Mouse (Mus musculus): ENCODE measurements around the gene Btn1a1. TPM values are rescaled to one million over a fixed set of nuclear protein-coding genes. Genes with fewer than 3 reads are reported as not detected.

The Btn1a1 gene
- polyA plus RNA-seq, 2 experiments from 2014 or later = not detected

GRCm38 (mm10) chr13:23412630-23413521 lies 52.8 kb downstream of the Btn1a1 start:
- peak; percentile 37 for ATAC-seq

- no peak for ATAC-seq
Measured at GRCm38 (mm10) chr13:23412211-23412629, 53.5 kb downstream of the Btn1a1 start.

- ATAC-seq = no peak
Measured at GRCm38 (mm10) chr13:23411311-23412210, 54.1 kb downstream of the Btn1a1 start.

- ATAC-seq = no peak
Measured at GRCm38 (mm10) chr13:23410632-23411031, 55.1 kb downstream of the Btn1a1 start.

Other genes with a start within 250 kb of the Btn1a1 start
- not detected for gene Vmn1r222, start 230.0 kb downstream of the Btn1a1 start, polyA plus RNA-seq (2017; shearing (Covaris generic))
- not detected for gene Vmn1r223, start 218.8 kb downstream of the Btn1a1 start, polyA plus RNA-seq (2017; shearing (Covaris generic))
- 10 to 100 TPM; 29.6 to 34.2 TPM for gene Zfp322a, start 96.7 kb downstream of the Btn1a1 start, polyA plus RNA-seq (2017; shearing (Covaris generic))
- 10 to 100 TPM; 12.4 to 14.5 TPM for gene Abt1, start 42.0 kb downstream of the Btn1a1 start, polyA plus RNA-seq (2017; shearing (Covaris generic))
- not detected for gene Btn2a2, start 23.0 kb upstream of the Btn1a1 start, polyA plus RNA-seq (2017; shearing (Covaris generic))
- 10 to 100 TPM in 1 of 2 experiments, 1 to 10 TPM in 1; 9.5 to 10.8 TPM for gene Hist1h4h, start 65.1 kb upstream of the Btn1a1 start, polyA plus RNA-seq (2017; shearing (Covaris generic))
- 1 to 10 TPM in 1 of 2 experiments, not detected in 1; 2.7 TPM for gene Hist1h2af, start 68.0 kb upstream of the Btn1a1 start, polyA plus RNA-seq (2017; shearing (Covaris generic))
- gene Hist1h3g, start 69.5 kb upstream of the Btn1a1 start, polyA plus RNA-seq (2017; shearing (Covaris generic)) = not detected
- gene Hist1h2bh, start 77.5 kb upstream of the Btn1a1 start, polyA plus RNA-seq (2017; shearing (Covaris generic)) = under 1 TPM; 0.41 to 0.66 TPM
- not detected for gene Hist1h3f, start 78.2 kb upstream of the Btn1a1 start, polyA plus RNA-seq (2017; shearing (Covaris generic))
- gene Hist1h4f, start 85.7 kb upstream of the Btn1a1 start, polyA plus RNA-seq (2017; shearing (Covaris generic)) = 1 to 10 TPM in 1 of 2 experiments, not detected in 1; 1.1 TPM
- under 1 TPM; 0.18 to 0.35 TPM for gene Hist1h1d, start 87.4 kb upstream of the Btn1a1 start, polyA plus RNA-seq (2017; shearing (Covaris generic))
- 1 to 10 TPM; 2.2 to 4.1 TPM for gene Hist1h3e, start 96.5 kb upstream of the Btn1a1 start, polyA plus RNA-seq (2017; shearing (Covaris generic))
- 10 to 100 TPM; 12.3 to 17.6 TPM for gene Hist1h2ae, start 105.3 kb upstream of the Btn1a1 start, polyA plus RNA-seq (2017; shearing (Covaris generic))
- gene Hist1h2bg, start 105.5 kb upstream of the Btn1a1 start, polyA plus RNA-seq (2017; shearing (Covaris generic)) = 1 to 10 TPM; 8.0 to 8.6 TPM
- gene Hist1h2bf, start 108.3 kb upstream of the Btn1a1 start, polyA plus RNA-seq (2017; shearing (Covaris generic)) = not detected
- under 1 TPM in 1 of 2 experiments, not detected in 1; 0.96 TPM for gene Hist1h2ad, start 108.5 kb upstream of the Btn1a1 start, polyA plus RNA-seq (2017; shearing (Covaris generic))
- not detected for gene Hist1h3d, start 109.9 kb upstream of the Btn1a1 start, polyA plus RNA-seq (2017; shearing (Covaris generic))
- 10 to 100 TPM; 20.2 to 22.9 TPM for gene Hist1h4d, start 115.7 kb upstream of the Btn1a1 start, polyA plus RNA-seq (2017; shearing (Covaris generic))
- 1 to 10 TPM; 3.3 to 4.0 TPM for gene Hist1h2be, start 155.2 kb upstream of the Btn1a1 start, polyA plus RNA-seq (2017; shearing (Covaris generic))
- gene Hist1h1e, start 156.7 kb upstream of the Btn1a1 start, polyA plus RNA-seq (2017; shearing (Covaris generic)) = 10 to 100 TPM; 10.6 to 11.3 TPM
- under 1 TPM; 0.51 to 0.74 TPM for gene Hist1h2ac, start 218.0 kb upstream of the Btn1a1 start, polyA plus RNA-seq (2017; shearing (Covaris generic))
- 1 to 10 TPM; 4.0 to 4.2 TPM for gene Hist1h2bc, start 218.3 kb upstream of the Btn1a1 start, polyA plus RNA-seq (2017; shearing (Covaris generic))
- gene Hist1h1t, start 229.9 kb upstream of the Btn1a1 start, polyA plus RNA-seq (2017; shearing (Covaris generic)) = not detected
- 1 to 10 TPM; 8.7 to 9.4 TPM for gene Hist1h4c, start 232.6 kb upstream of the Btn1a1 start, polyA plus RNA-seq (2017; shearing (Covaris generic))
- gene Hfe, start 245.0 kb upstream of the Btn1a1 start, polyA plus RNA-seq (2017; shearing (Covaris generic)) = under 1 TPM; 0.57 to 0.69 TPM